Mouse (Mus musculus): ENCODE results near the gene Zc3h18.

Gene Zc3h18

GRCm38 (mm10) chr8:122376365-122377231 lies at the start of gene Zc3h18:
Gene Zc3h18, plus strand, starts transcription at chr8:122376609.
- peak; percentile 98 for DNase-seq

GRCm38 (mm10) chr8:122329072-122329471 lies 47.3 kb upstream of the Zc3h18 start:
- DNase-seq, result no peak

GRCm38 (mm10) chr8:122329553-122330239 lies 46.7 kb upstream of the Zc3h18 start:
- no peak for DNase-seq

- no peak for DNase-seq
Observed at GRCm38 (mm10) chr8:122330446-122331133, 45.8 kb upstream of the Zc3h18 start.

- DNase-seq, result peak; percentile 46
Observed at GRCm38 (mm10) chr8:122331134-122331523, 45.3 kb upstream of the Zc3h18 start.

GRCm38 (mm10) chr8:122332753-122333506 lies 43.5 kb upstream of the Zc3h18 start:
- peak; percentile 73 for DNase-seq

- no peak for DNase-seq
Observed at GRCm38 (mm10) chr8:122333531-122333930, 42.9 kb upstream of the Zc3h18 start.

GRCm38 (mm10) chr8:122334791-122335490 lies 41.5 kb upstream of the Zc3h18 start:
- DNase-seq, result no peak

- DNase-seq, result peak; percentile 53
Observed at GRCm38 (mm10) chr8:122335638-122336250, 40.7 kb upstream of the Zc3h18 start.

- peak; percentile 62 for DNase-seq
Observed at GRCm38 (mm10) chr8:122336251-122336910, 40.0 kb upstream of the Zc3h18 start.

- no peak for DNase-seq
Observed at GRCm38 (mm10) chr8:122338852-122339251, 37.6 kb upstream of the Zc3h18 start.

GRCm38 (mm10) chr8:122340761-122341160 lies 35.6 kb upstream of the Zc3h18 start:
- no peak for DNase-seq

GRCm38 (mm10) chr8:122341790-122342189 lies 34.6 kb upstream of the Zc3h18 start:
- no peak for DNase-seq

- DNase-seq, result no peak
Observed at GRCm38 (mm10) chr8:122342362-122342761, 34.0 kb upstream of the Zc3h18 start.

- DNase-seq, result peak; percentile 63
Observed at GRCm38 (mm10) chr8:122342806-122343209, 33.6 kb upstream of the Zc3h18 start.

- no peak for DNase-seq
Observed at GRCm38 (mm10) chr8:122343341-122343740, 33.1 kb upstream of the Zc3h18 start.

- DNase-seq, result no peak
Observed at GRCm38 (mm10) chr8:122343758-122344157, 32.7 kb upstream of the Zc3h18 start.

GRCm38 (mm10) chr8:122344219-122344618 lies 32.2 kb upstream of the Zc3h18 start:
- DNase-seq, result no peak

GRCm38 (mm10) chr8:122345181-122346095 lies 31.0 kb upstream of the Zc3h18 start:
- no peak for DNase-seq

Measured in kidney, adult 11 months (tissue).